Mouse (Mus musculus) MEL (cell line): Measurements from ENCODE around the gene Atp2a2. TPM values are rescaled to one million over a fixed set of nuclear protein-coding genes. Genes with fewer than 3 reads are reported as not detected.
A peak's percentile ranks its signal among the peaks of the same experiment; 100 is the strongest.

ENCODE experiments used
- DNase-seq: peaks from one replicate; pipeline ENCODE4 v3.0.0; 2011; ENCODE audit warnings: low read depth, low spot score
- H3K27ac ChIP-seq: 2 replicates; pipeline ENCODE4 v1.5.1; 2012; ENCODE audit warnings: low read depth, mild to moderate bottlenecking, control low read depth, low read length, moderate library complexity; ENCODE audit not compliant: control insufficient read depth
- H3K27me3 ChIP-seq, 2 experiments: fragments of 150-350 bp in 1 of 2; sonication (generic) in 1 of 2; 2 replicates each; pipeline ENCODE4 v1.6.1; 2012; ENCODE audit warnings: low read length in 2 of 2, mild to moderate bottlenecking in 2 of 2, improper control_type of control experiment in 1 of 2, moderate library complexity in 1 of 2; ENCODE audit not compliant: insufficient read depth in 2 of 2, control insufficient read depth in 1 of 2
- H3K36me3 ChIP-seq, 2 experiments: 2 replicates each; pipeline ENCODE4 v1.6.1; 2012 to 2014; ENCODE audit warnings: low read length in 2 of 2, improper control_type of control experiment in 1 of 2, inconsistent platforms in 1 of 2, mild to moderate bottlenecking in 1 of 2; ENCODE audit not compliant: insufficient read depth in 2 of 2, control insufficient read depth in 1 of 2
- H3K4me1 ChIP-seq, 2 experiments: fragments of 150-350 bp in 1 of 2; sonication (generic) in 1 of 2; 2 replicates each; pipeline ENCODE4 v1.6.1; 2012; ENCODE audit warnings: low read length in 2 of 2, improper control_type of control experiment in 1 of 2, mild to moderate bottlenecking in 1 of 2; ENCODE audit not compliant: insufficient read depth in 2 of 2, control insufficient read depth in 1 of 2
- H3K4me3 ChIP-seq, 2 experiments: fragments of 150-350 bp in 1 of 2; sonication (generic) in 1 of 2; 2 replicates each; pipeline ENCODE4 v1.5.1; 2012; ENCODE audit warnings: low read depth in 2 of 2, low read length in 2 of 2, mild to moderate bottlenecking in 2 of 2, moderate library complexity in 2 of 2, control low read depth in 1 of 2, improper control_type of control experiment in 1 of 2; ENCODE audit not compliant: control insufficient read depth in 1 of 2, insufficient read depth in 1 of 2
- H3K79me2 ChIP-seq: 2 replicates; pipeline ENCODE4 v1.6.1; 2012; ENCODE audit warnings: mild to moderate bottlenecking, low read length, moderate library complexity; ENCODE audit not compliant: control insufficient read depth, poor library complexity, insufficient read depth
- H3K9ac ChIP-seq: 2 replicates; pipeline ENCODE4 v1.6.1; 2012; ENCODE audit warnings: low read depth, mild to moderate bottlenecking, control low read depth, low read length, moderate library complexity; ENCODE audit not compliant: control insufficient read depth, poor library complexity, severe bottlenecking
- H3K9me3 ChIP-seq: fragments of 150-350 bp; sonication (generic); replicated peaks from 2 replicates; pipeline ENCODE4 v1.6.1; 2012; ENCODE audit warnings: mild to moderate bottlenecking, low read length, improper control_type of control experiment, moderate library complexity; ENCODE audit not compliant: insufficient read depth
- CHD1 ChIP-seq: IDR thresholded peaks from 2 replicates; pipeline ENCODE4 v1.6.1; 2012; ENCODE audit warnings: low read depth, mild to moderate bottlenecking, inconsistent platforms, low read length, improper control_type of control experiment
- CHD2 ChIP-seq: IDR thresholded peaks from 2 replicates; pipeline ENCODE4 v1.6.1; 2011; ENCODE audit warnings: low read length, improper control_type of control experiment
- CTCF ChIP-seq, 3 experiments: IDR thresholded peaks in 2 of 3; conservative IDR thresholded peaks in 1 of 3; 2 replicates each; pipeline ENCODE4 v1.5.1; 2011 to 2012; ENCODE audit warnings: low read length in 3 of 3, low read depth in 2 of 3, mild to moderate bottlenecking in 2 of 3, improper control_type of control experiment in 1 of 3, inconsistent platforms in 1 of 3, mixed read lengths in 1 of 3, moderate library complexity in 1 of 3; ENCODE audit not compliant: control insufficient read depth in 1 of 3, insufficient read depth in 1 of 3, poor library complexity in 1 of 3, severe bottlenecking in 1 of 3
- E2F4 ChIP-seq: IDR thresholded peaks from 2 replicates; pipeline ENCODE4 v1.6.1; 2011; ENCODE audit warnings: low read depth, low read length, improper control_type of control experiment, borderline replicate concordance
- EP300 ChIP-seq, 2 experiments: IDR thresholded peaks; 2 replicates each; pipeline ENCODE4 v1.6.1; 2011; ENCODE audit warnings: improper control_type of control experiment in 2 of 2, low read length in 2 of 2, low read depth in 1 of 2, mild to moderate bottlenecking in 1 of 2
- ETS1 ChIP-seq: IDR thresholded peaks from 2 replicates; pipeline ENCODE4 v1.6.1; 2012; ENCODE audit warnings: low read depth, mild to moderate bottlenecking, inconsistent platforms, low read length, improper control_type of control experiment, moderate library complexity
- GABPA ChIP-seq: IDR thresholded peaks from 2 replicates; pipeline ENCODE4 v1.6.1; 2012; ENCODE audit warnings: low read depth, mild to moderate bottlenecking, inconsistent platforms, low read length, improper control_type of control experiment, moderate library complexity
- HCFC1 ChIP-seq: IDR thresholded peaks from 2 replicates; pipeline ENCODE4 v1.6.1; 2012; ENCODE audit warnings: low read depth, mild to moderate bottlenecking, inconsistent platforms, low read length, improper control_type of control experiment, moderate library complexity
- MAZ ChIP-seq: IDR thresholded peaks from 2 replicates; pipeline ENCODE4 v1.6.1; 2012; ENCODE audit warnings: low read depth, mild to moderate bottlenecking, inconsistent platforms, low read length, improper control_type of control experiment
- MXI1 ChIP-seq: IDR thresholded peaks from 2 replicates; pipeline ENCODE4 v1.6.1; 2011; ENCODE audit warnings: mild to moderate bottlenecking, low read depth, low read length, improper control_type of control experiment
- MYB ChIP-seq: IDR thresholded peaks from 2 replicates; pipeline ENCODE4 v1.6.1; 2011; ENCODE audit warnings: mild to moderate bottlenecking, low read depth, low read length, improper control_type of control experiment
- NELFE ChIP-seq: IDR thresholded peaks from 2 replicates; pipeline ENCODE4 v1.6.1; 2011; ENCODE audit warnings: low read depth, low read length, improper control_type of control experiment
- NRF1 ChIP-seq: IDR thresholded peaks from 2 replicates; pipeline ENCODE4 v1.6.1; 2014; ENCODE audit warnings: low read depth, mild to moderate bottlenecking, inconsistent platforms, low read length, improper control_type of control experiment, moderate library complexity; ENCODE audit not compliant: poor library complexity, insufficient read depth, severe bottlenecking
- POLR2A ChIP-seq, 2 experiments: IDR thresholded peaks; 2 replicates each; pipeline ENCODE4 v1.6.1; 2011 to 2012; ENCODE audit warnings: low read length in 2 of 2, mild to moderate bottlenecking in 2 of 2, control low read depth in 1 of 2, improper control_type of control experiment in 1 of 2, low read depth in 1 of 2, moderate library complexity in 1 of 2; ENCODE audit not compliant: control insufficient read depth in 1 of 2, insufficient read depth in 1 of 2, poor library complexity in 1 of 2
- POLR2AphosphoS2 ChIP-seq: IDR thresholded peaks from 2 replicates; pipeline ENCODE4 v1.6.1; 2011; ENCODE audit warnings: low read length, improper control_type of control experiment
- POLR2AphosphoS5 ChIP-seq: IDR thresholded peaks from 2 replicates; pipeline ENCODE4 v1.6.1; 2012; ENCODE audit warnings: low read depth, borderline replicate concordance, mild to moderate bottlenecking, inconsistent platforms, low read length, moderate library complexity, mixed read lengths
- RAD21 ChIP-seq: IDR thresholded peaks from 2 replicates; pipeline ENCODE4 v1.6.1; 2011; ENCODE audit warnings: mild to moderate bottlenecking, low read depth, low read length, improper control_type of control experiment
- SMC3 ChIP-seq: IDR thresholded peaks from 2 replicates; pipeline ENCODE4 v1.6.1; 2011; ENCODE audit warnings: low read depth, low read length, improper control_type of control experiment
- TBP ChIP-seq: IDR thresholded peaks from 2 replicates; pipeline ENCODE4 v1.8.0; 2011; ENCODE audit warnings: low read depth, low read length, improper control_type of control experiment
- TCF12 ChIP-seq: IDR thresholded peaks from 2 replicates; pipeline ENCODE4 v1.6.1; 2014; ENCODE audit warnings: low read depth, mild to moderate bottlenecking, inconsistent platforms, low read length, improper control_type of control experiment, moderate library complexity
- UBTF ChIP-seq: IDR thresholded peaks from 2 replicates; pipeline ENCODE4 v1.6.1; 2012; ENCODE audit warnings: low read depth, mild to moderate bottlenecking, inconsistent platforms, low read length, improper control_type of control experiment, moderate library complexity, borderline replicate concordance; ENCODE audit not compliant: insufficient read depth
- USF2 ChIP-seq, 2 experiments: IDR thresholded peaks; 2 replicates each; pipeline ENCODE4 v1.6.1; 2011 to 2012; ENCODE audit warnings: improper control_type of control experiment in 2 of 2, low read length in 2 of 2, borderline replicate concordance in 1 of 2, inconsistent platforms in 1 of 2, low read depth in 1 of 2, mild to moderate bottlenecking in 1 of 2; ENCODE audit not compliant: insufficient read depth in 1 of 2
- ZKSCAN1 ChIP-seq: IDR thresholded peaks from 2 replicates; pipeline ENCODE4 v1.6.1; 2012; ENCODE audit warnings: low read depth, mild to moderate bottlenecking, inconsistent platforms, low read length, improper control_type of control experiment, moderate library complexity
- ZMIZ1 ChIP-seq: IDR thresholded peaks from 2 replicates; pipeline ENCODE4 v1.6.1; 2012; ENCODE audit warnings: low read depth, mild to moderate bottlenecking, inconsistent platforms, low read length, improper control_type of control experiment, moderate library complexity
- ZNF384 ChIP-seq: IDR thresholded peaks from 2 replicates; pipeline ENCODE4 v1.6.1; 2012; ENCODE audit warnings: low read depth, mild to moderate bottlenecking, inconsistent platforms, low read length, improper control_type of control experiment
- polyA plus RNA-seq, 2 experiments: library from polyadenylated mRNA; stranded (reverse) in 1 of 2; unstranded in 1 of 2; fragments of >175 nt in 1 of 2; fragments of >200 nt in 1 of 2; gene quantifications; 2 replicates each; pipeline versions ENCODE4 v1.2.1 to v1.2.4; 2012; ENCODE audit warnings: low replicate concordance in 2 of 2, low read depth in 1 of 2; ENCODE audit not compliant: insufficient read length in 2 of 2, insufficient read depth in 1 of 2, missing spikeins in 1 of 2
- total RNA-seq: library from RNA; depleted of rRNA; stranded (reverse); fragments of 300-350 nt; gene quantifications from 2 replicates; pipeline ENCODE4 v1.2.3, GENCODE M21; 2012; rRNA removed

The Atp2a2 gene
- total RNA-seq: 115 and 117 TPM in 2 replicates
- 100 to 1,000 TPM; 176 to 199 TPM for polyA plus RNA-seq

GRCm38 (mm10) chr5:122502077-122502941, at the start of gene Atp2a2:
Atp2a2 (minus strand) TSS chr5:122502225.
- H3K79me2 ChIP-seq: peaks cover 35% of the 10 kb centered on the region
- H3K9me3 ChIP-seq: no peaks in the 10 kb centered on the region
- peak within 1 kb of the TSS; percentile 91 for H3K9ac ChIP-seq
- DNase-seq: peak; percentile 88
- H3K27ac ChIP-seq: peak within 1 kb of the TSS; percentile 75
- TF ChIP-seq MXI1: peak; percentile 28; the same call in 1 of the 2 replicates
- no peak for TF ChIP-seq TCF12
- TF ChIP-seq MAZ: no peak; the same call in 1 of the 2 replicates
- no peak for TF ChIP-seq GABPA
- TF ChIP-seq POLR2A (IDR thresholded peaks at IDR 0.05; ENCODE audit: control insufficient read depth in 1 of 2, insufficient read depth in 1 of 2, low read depth in 1 of 2, low read length in 2 of 2, poor library complexity in 1 of 2): peak; percentile 92 to 95
- TF ChIP-seq TBP: peak; percentile 70; the same call in 1 of the 2 replicates
- TF ChIP-seq POLR2AphosphoS2: peak; percentile 81; the same call in 1 of the 2 replicates
- 0 out of 2 replicates have a peak, but pooled peaks have one; percentile 11 for TF ChIP-seq UBTF
- TF ChIP-seq NELFE: peak; percentile 93
- TF ChIP-seq NRF1: peak; percentile 56; the same call in 1 of the 2 replicates
- 0 out of 2 replicates have a peak, but pooled peaks have one; percentile 22 for TF ChIP-seq HCFC1
- TF ChIP-seq ZMIZ1: peak; percentile 95
- peak within 1 kb of the TSS; percentile 87 to 97 for H3K4me3 ChIP-seq
- H3K36me3 ChIP-seq: peaks cover 15 to 30% of the 10 kb centered on the region in 2 experiments
- no peaks in the 10 kb centered on the region for H3K27me3 ChIP-seq
- peaks cover 12 to 13% of the 10 kb centered on the region in 2 experiments for H3K4me1 ChIP-seq

DNA sequence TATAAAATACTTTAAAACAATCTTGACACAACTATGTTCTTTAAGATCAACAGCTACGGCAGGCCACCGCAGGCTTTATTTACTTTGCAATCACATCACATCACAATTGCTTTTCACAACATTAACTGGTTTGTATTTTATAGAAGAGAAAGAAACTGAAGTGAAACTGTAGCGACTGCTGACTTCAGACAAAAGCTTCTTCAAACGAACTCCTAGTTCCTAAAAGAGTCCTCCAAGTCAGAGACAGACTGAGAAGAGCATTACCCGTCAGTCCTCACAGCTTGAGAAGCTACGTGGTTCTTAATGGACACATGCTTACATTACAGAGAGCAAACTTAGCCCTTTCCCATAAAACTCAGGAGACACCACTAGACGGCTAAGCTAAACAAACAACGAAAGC, 48.4 kb upstream of the Atp2a2 start:
- no peak overlapping the region for H3K9ac ChIP-seq
- no peaks in the 10 kb centered on the region for H3K79me2 ChIP-seq
- H3K4me3 ChIP-seq: no peak overlapping the region
- H3K36me3 ChIP-seq: no peaks in the 10 kb centered on the region
- H3K4me1 ChIP-seq: no peaks in the 10 kb centered on the region
- DNase-seq: no peak
- no peak for TF ChIP-seq EP300 (IDR thresholded peaks at IDR 0.05; ENCODE audit: low read depth in 1 of 2, low read length in 2 of 2)
- no peak for TF ChIP-seq SMC3
- TF ChIP-seq CHD2: no peak
- no peak for TF ChIP-seq USF2 (IDR thresholded peaks at IDR 0.05; ENCODE audit: borderline replicate concordance in 1 of 2, insufficient read depth in 1 of 2, low read depth in 1 of 2, low read length in 2 of 2)
- no peak for TF ChIP-seq ETS1
- TF ChIP-seq ZNF384: no peak
- TF ChIP-seq POLR2AphosphoS5: no peak
- no peak for TF ChIP-seq CHD1
- no peak for TF ChIP-seq NRF1
- no peak for TF ChIP-seq ZKSCAN1
- no peak for TF ChIP-seq NELFE
- no peak for TF ChIP-seq CTCF (IDR thresholded peaks at IDR 0.05 in 2 of 3, conservative IDR thresholded peaks at IDR 0.05 in 1 of 3; ENCODE audit: control insufficient read depth in 1 of 3, insufficient read depth in 1 of 3, low read depth in 2 of 3, low read length in 3 of 3, poor library complexity in 1 of 3, severe bottlenecking in 1 of 3)
- no peak for TF ChIP-seq E2F4
- TF ChIP-seq MYB: no peak
- TF ChIP-seq RAD21: no peak
- TF ChIP-seq HCFC1: no peak
- TF ChIP-seq GABPA: no peak
- TF ChIP-seq ZMIZ1: no peak
- H3K27ac ChIP-seq: no peak overlapping the region
- H3K27me3 ChIP-seq: no peaks in the 10 kb centered on the region
- no peaks in the 10 kb centered on the region for H3K9me3 ChIP-seq
